ENCODE assay signal across 9 mouse cellular contexts in the genomic region with DNA sequence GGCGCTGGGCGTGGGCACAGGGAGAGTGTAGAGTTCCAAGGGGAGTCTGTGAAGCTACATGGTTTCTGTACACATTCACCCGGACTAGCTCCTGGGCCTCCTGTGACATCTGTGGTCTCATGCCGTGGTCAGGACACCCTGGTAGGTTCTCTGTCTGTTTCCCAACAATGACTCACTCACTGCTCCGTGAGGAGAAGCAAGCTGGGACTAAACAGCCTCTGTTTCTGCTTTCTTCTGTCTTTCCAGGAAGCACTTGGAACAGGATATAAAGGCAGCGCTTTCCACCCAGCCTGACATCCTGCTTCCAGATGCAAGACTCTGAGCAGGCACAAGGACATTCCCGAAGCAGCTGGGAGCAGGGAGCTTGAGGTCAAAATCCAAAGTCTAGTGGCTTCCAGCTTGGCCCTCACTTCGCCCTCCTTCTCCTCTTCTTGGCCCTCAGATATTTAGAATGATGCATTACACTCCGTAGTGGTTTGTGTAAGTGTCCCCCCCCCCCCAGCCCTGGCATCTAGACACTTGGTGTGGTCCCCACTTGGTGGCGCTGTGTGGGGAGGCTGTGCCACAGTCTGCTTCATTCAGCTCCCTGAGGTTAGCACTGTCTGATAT. TPM values are rescaled to one million over a fixed set of nuclear protein-coding genes. Genes with fewer than 3 reads are reported as not detected.
DNase-seq lines count a peak whose midpoint lies in the region; ATAC-seq and TF ChIP-seq lines count a peak whose summit lies in the region.
"Had no signal": no experiment of that assay in that cellular context is flagged by ENCODE, and none has a peak within 500 bp of the region (broad histone marks: within the 10 kb centered on the region; RNA-seq: fewer than 3 reads in every experiment).

No protein-coding gene starts in this region.

- H3K36me3 ChIP-seq in kidney, embryonic 15.5 days = no peaks in the 10 kb centered on the region
- H3K36me3 ChIP-seq in forebrain, embryonic 10.5 days (replicated peaks) = no peaks in the 10 kb centered on the region
- H3K36me3 ChIP-seq: midbrain, embryonic 12.5 days had no signal

- 31% methylated on average over 10 of the region's 10 CpGs for WGBS in kidney, embryonic 15.5 days
- 30% methylated on average over 10 of the region's 10 CpGs for WGBS in olfactory bulb, adult 2 months
- WGBS in forebrain, embryonic 10.5 days = 29% methylated on average over 10 of the region's 10 CpGs

- no peaks in the 10 kb centered on the region for H3K27me3 ChIP-seq in kidney, embryonic 15.5 days
- H3K27me3 ChIP-seq in forebrain, embryonic 10.5 days (ENCODE audit: poor library complexity, severe bottlenecking) = no peaks in the 10 kb centered on the region
- H3K27me3 ChIP-seq: midbrain, embryonic 12.5 days had no signal

- peak; percentile 34; the same call in 1 of the 2 replicates for TF ChIP-seq CTCF in olfactory bulb, adult 2 months (IDR thresholded peaks at IDR 0.05; ENCODE audit: insufficient read depth, low read depth, low read length)

- H3K4me3 ChIP-seq in kidney, embryonic 15.5 days (replicated peaks) = no peak overlapping the region
- no peak overlapping the region for H3K4me3 ChIP-seq in olfactory bulb, adult 2 months (ENCODE audit: insufficient read depth, low read depth, low read length)
- no peak overlapping the region for H3K4me3 ChIP-seq in forebrain, embryonic 10.5 days
- H3K4me3 ChIP-seq: midbrain, embryonic 12.5 days had no signal

- 0 out of 2 replicates have a peak overlapping the region, but pooled peaks have one; percentile 12 for H3K4me2 ChIP-seq in kidney, embryonic 15.5 days
- H3K4me2 ChIP-seq: midbrain, embryonic 12.5 days had no signal

- ATAC-seq in kidney, embryonic 15.5 days (replicated peaks; ENCODE audit: low FRiP score) = peak; percentile 41; the same call in 1 of the 2 replicates

- peak overlapping the region; percentile 25 for H3K27ac ChIP-seq in kidney, embryonic 15.5 days
- no peak overlapping the region for H3K27ac ChIP-seq in olfactory bulb, adult 2 months (ENCODE audit: insufficient read depth, low read depth, low read length)
- no peak overlapping the region for H3K27ac ChIP-seq in forebrain, embryonic 10.5 days
- H3K27ac ChIP-seq: midbrain, embryonic 12.5 days had no signal

- no peak for TF ChIP-seq POLR2A in olfactory bulb, adult 2 months (IDR thresholded peaks at IDR 0.05; ENCODE audit: insufficient read depth, low read depth, low read length)

- H3K4me1 ChIP-seq in kidney, embryonic 15.5 days = peaks cover 29% of the 10 kb centered on the region
- H3K4me1 ChIP-seq in olfactory bulb, adult 2 months (ENCODE audit: control insufficient read depth, insufficient read depth, low read length) = peaks cover 22% of the 10 kb centered on the region
- H3K4me1 ChIP-seq in forebrain, embryonic 10.5 days = peaks cover 18% of the 10 kb centered on the region

- no peak overlapping the region for H3K9ac ChIP-seq in kidney, embryonic 15.5 days
- H3K9ac ChIP-seq: midbrain, embryonic 12.5 days had no signal

- intact Hi-C loops in gastrocnemius, postnatal 14 days (cut with DNase I; ENCODE audit: low total_unique reads) = no loop called here

- no peaks in the 10 kb centered on the region for H3K9me3 ChIP-seq in kidney, embryonic 15.5 days (replicated peaks)
- H3K9me3 ChIP-seq in forebrain, embryonic 10.5 days = no peaks in the 10 kb centered on the region
- H3K9me3 ChIP-seq: midbrain, embryonic 12.5 days had no signal

- peak; percentile 56 to 60 for DNase-seq in layer of hippocampus, postnatal 10 days (ENCODE audit: low spot score in 2 of 2)
- no peak for DNase-seq in layer of hippocampus, adult 9-11 months
- peak; percentile 66 for DNase-seq in ZHBTc4 (ENCODE audit: low read depth, low spot score)
- DNase-seq in gastrocnemius, postnatal 14 days = peak; percentile 70
- no peak for DNase-seq in spleen, postnatal 4 days (ENCODE audit: low spot score in 2 of 2)
- DNase-seq in forebrain, embryonic 10.5 days (ENCODE audit: extremely low spot score, low spot score) = no peak

RNA-seq across cellular contexts. Expression of gene Gna13, which starts 18.5 kb away (rescaled TPM):
- total RNA-seq in layer of hippocampus, postnatal 10 days (2021) = 10 to 100 TPM; 58.9 to 61.5 TPM
- 10 to 100 TPM; 27.1 to 29.7 TPM for total RNA-seq in gastrocnemius, postnatal 14 days (2021)
- polyA plus RNA-seq in kidney, embryonic 15.5 days (2015; fragmentation: Nextera tagmentation; extraction: Ambion mirVana) = 20.8 and 21.5 TPM in 2 replicates
- polyA plus RNA-seq in olfactory bulb, adult 2 months (2012; ENCODE audit: insufficient read depth, insufficient read length, low replicate concordance, missing spikeins) = not detected in 2 replicates
- 16.8 and 18.3 TPM in 2 replicates for polyA plus RNA-seq in forebrain, embryonic 10.5 days (2016; fragmentation: Nextera tagmentation; extraction: Ambion mirVana)

RNA-seq across cellular contexts. Expression of gene Rgs9, which starts 46.2 kb away (rescaled TPM):
- 10 to 100 TPM; 20.8 to 23.9 TPM for total RNA-seq in layer of hippocampus, postnatal 10 days (2021)
- under 1 TPM; 0.11 to 0.31 TPM for total RNA-seq in gastrocnemius, postnatal 14 days (2021)
- 1.3 and 1.8 TPM in 2 replicates for polyA plus RNA-seq in kidney, embryonic 15.5 days (2015; fragmentation: Nextera tagmentation; extraction: Ambion mirVana)
- not detected in 2 replicates for polyA plus RNA-seq in olfactory bulb, adult 2 months (2012; ENCODE audit: insufficient read depth, insufficient read length, low replicate concordance, missing spikeins)
- polyA plus RNA-seq in forebrain, embryonic 10.5 days (2016; fragmentation: Nextera tagmentation; extraction: Ambion mirVana) = 1.3 and 2.0 TPM in 2 replicates

Comparison
In these comparisons a context has a peak if more than half of its experiments do, and no peak if none do; other contexts are left out.
1. DNase-seq: peak in layer of hippocampus, postnatal 10 days (2 of 2), ZHBTc4 (single experiment) and gastrocnemius, postnatal 14 days (single experiment); none in layer of hippocampus, adult 9-11 months (single experiment), spleen, postnatal 4 days (0 of 2) and forebrain, embryonic 10.5 days (single experiment).